Mouse (Mus musculus): ENCODE measurements at regions not wholly inside any gene's neighbourhood (a gene's known extent, or its start where the extent isn't known, plus 50 kb on each side); places are given as distances from the start of the nearest gene placed in this dataset.

DNA sequence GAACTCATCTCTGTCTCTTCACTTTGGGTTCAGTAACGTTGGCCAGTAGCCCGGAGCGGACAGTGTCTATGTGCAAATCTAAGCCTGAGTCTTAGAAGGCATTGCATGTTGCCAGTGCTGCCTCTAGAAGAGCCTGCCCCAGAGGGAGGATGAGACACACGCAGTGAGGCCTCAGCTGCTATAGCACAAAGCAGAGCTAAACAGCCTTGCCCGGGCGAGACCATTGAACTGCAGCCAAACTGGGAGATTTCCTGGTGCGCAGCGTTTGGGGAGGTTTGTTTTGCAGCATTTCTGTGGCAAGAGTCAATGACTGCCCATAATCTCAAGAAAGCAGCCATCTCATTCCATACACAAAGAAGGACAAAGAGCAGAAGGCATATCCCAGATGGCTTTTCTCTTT lies 164.0 kb downstream of the 3100002H09Rik start:
- DNase-seq (ENCODE audit: low read depth): no peak

DNA sequence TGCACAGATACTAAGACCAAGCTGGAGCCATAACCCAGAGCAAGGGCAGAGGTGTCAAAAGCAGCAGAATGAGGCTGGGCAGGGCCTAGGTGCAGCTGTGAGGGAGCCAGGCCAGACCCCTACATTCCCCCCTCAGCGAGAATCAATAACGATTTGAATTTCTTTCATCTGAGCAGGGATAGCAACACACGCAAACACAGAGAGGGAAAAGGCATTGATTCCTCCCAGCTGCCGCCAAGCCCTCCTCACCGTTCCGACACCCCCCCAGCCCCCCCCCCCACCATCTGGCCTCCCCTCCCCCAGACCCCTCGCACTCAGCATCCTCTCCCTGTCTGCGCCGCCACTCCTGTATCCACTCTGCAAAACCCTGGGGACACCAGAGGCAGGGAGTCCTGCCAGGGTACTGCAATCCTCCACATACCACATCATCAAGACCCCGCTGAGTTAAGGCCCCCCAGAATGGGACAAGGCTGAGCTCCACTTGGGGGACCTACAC lies 166.9 kb downstream of the 3100002H09Rik start:
- no peak for DNase-seq (ENCODE audit: low read depth)

DNA sequence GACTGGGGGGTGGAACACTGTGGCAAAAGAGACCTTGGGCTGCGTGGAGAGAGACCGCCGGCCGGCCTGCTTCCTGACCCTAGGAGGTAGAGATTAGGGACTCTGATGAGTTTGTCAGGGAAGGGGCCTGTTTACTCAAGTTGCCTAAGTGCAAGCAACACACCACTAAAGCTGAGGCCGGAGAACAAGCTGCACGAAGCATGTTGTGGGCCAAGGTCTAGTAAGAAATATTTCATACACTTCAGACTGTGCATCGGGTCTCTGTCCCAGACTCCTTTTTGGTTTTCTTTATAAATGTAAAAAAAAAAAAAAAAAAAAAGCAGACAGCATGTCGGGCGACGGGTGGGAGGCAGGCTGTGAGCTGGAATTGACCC lies 167.5 kb downstream of the 3100002H09Rik start:
- DNase-seq (ENCODE audit: low read depth): no peak

DNA sequence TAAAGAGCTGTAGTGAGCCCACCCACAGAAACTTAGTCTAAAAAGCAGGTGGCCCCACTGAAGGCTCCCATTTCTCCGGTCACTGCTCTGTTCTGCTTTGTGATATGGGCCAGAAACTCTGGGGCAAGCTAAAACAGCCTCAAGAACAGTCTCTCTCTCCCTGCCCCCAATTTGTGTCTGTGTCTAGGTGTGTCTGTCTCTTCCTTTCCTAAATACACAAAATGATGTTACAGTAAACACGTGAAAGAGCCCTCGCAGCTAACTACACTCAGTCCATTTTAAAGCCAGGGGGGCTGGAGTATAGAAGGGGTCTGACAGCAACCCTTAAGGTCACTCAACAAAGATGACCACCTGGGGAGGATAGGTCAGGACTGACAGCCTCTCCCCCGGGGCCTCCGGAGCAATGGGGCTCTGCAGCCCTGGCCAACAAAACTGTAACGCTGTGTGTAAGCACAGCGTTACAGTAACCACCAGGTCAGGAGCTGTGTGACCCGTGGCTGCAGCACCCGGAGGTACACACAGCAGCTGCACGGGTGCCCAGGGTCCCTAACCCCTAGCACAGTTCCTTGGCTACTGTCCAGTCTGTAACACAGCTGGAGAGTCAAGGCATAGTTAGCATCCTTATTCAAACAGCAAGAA lies 168.0 kb downstream of the 3100002H09Rik start:
- DNase-seq (ENCODE audit: low read depth): no peak

DNA sequence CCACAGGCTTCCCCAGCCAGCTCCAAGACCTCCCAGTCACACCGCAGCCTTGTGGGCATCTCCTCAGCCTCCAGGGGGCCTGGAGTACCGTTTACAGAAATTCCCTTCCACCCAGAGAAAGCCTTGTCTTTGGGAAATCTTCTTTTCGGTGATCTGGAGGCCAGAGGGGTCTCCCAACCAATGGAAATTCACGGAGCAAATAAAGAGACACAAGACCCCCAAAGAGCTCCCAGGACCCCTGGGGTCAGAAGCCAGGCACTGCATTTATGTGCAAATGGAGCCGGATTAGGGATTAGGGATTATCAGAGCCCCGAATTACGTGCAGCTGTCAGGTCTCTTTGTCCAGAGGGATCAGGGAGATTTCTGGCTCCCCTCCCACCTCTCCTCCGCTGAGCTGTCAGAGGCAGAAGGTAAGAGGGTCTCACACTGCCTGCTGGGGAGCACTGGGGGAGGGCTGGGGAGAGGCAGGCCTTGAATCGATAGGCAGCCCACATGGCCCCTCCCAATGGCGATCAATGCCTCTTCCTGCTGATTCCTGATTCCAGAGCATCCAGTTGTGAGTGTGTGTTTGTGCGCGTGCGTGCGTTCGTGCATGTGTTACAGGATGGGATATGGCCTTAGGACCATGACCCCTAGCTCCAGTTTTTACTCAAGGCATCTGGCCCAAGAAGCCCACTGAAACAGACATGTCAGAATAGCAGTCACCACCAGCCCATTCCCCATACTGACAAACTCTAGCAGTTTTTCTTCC lies 168.7 kb downstream of the 3100002H09Rik start:
- no peak for DNase-seq (ENCODE audit: low read depth)

GRCm38 (mm10) chr4:124435040-124435434 lies 175.6 kb downstream of the 3100002H09Rik start:
- DNase-seq (ENCODE audit: low read depth): no peak

DNA sequence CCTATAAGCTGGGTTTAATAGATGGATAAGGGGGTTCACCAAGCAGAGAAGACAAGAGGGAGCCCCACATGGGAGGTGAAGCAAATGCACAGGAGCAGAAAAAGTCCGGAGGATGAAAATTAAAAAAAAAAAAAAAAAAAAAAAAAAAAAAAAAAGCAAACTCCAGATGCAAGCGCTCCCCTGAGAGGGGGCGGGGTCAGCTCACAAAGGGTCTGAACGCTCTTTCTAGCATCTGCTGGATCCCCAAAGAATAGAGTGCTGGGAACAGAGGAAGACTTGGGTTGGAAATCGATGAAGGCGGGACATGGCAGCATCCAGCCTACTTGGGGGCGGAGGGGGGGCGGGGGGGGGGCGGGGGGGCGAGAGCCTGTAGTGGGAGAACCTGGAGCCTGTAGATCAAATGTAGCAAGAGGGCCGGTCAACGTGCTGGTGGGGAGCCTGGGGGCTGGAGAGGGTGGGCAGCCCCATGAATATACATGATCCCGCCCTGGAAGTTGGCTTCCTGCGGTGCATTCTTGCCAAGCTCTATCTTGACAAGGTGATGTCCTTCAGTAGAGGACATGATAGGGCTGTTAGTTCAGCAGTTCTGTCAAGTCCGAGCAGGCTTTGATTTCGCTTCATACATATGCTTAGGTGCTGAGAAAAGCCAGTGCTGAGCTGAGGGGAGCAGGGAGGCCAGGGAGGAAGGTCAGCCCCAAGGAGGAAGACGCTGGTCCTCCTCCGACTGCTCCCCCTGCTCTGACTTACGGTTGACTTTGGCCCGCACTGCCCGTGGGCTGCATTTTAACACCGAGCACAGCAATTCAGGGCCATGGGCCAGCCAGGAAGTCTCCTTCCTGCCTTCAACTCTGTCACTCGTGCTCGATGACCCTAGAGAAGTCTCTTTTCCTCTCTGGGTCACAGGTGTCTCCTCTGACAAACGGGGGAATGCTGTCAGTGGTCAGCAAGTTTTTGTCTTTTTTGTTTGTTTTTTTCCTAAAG lies 176.3 kb downstream of the 3100002H09Rik start:
- no peak for DNase-seq (ENCODE audit: low read depth)

DNA sequence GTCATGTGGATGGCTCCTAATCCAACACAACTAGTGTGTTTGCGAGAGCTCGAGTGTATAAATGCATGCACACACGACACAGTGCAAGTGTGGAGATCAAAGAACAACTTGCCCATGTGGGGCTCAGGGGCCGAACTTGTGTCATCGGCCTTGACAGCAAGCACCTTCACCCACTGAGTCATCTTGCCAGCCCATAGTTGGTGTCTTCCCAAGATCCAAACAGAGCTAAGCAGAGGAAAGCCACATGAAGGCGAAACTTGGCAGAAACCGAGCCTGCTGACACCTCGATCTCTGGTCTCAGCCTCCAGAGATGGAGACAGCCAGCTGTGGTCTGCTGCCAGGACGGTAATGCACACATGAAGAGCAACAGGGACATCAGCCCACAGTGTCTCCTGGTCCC lies 177.1 kb downstream of the 3100002H09Rik start:
- DNase-seq (ENCODE audit: low read depth): no peak

DNA sequence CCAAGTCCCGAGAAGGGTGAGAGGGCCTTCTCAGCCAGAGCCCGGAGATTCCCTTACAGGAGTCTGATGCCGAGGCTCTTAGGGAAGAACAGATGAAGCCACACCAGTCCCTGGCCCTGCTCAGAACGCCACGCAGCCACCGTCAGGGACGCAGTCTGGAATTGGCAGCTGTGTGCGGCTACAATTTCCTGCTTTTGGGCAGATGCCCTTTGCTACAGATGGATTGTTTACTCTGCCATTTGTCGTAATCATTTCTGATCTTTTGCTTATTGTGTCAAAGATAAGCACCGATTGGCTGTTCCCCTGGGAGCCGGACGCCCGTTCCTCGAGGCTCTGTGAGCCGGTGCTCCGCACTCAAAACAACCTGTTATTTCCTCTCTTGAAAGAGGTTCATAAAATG lies 179.4 kb downstream of the 3100002H09Rik start:
- DNase-seq (ENCODE audit: low read depth): no peak

DNA sequence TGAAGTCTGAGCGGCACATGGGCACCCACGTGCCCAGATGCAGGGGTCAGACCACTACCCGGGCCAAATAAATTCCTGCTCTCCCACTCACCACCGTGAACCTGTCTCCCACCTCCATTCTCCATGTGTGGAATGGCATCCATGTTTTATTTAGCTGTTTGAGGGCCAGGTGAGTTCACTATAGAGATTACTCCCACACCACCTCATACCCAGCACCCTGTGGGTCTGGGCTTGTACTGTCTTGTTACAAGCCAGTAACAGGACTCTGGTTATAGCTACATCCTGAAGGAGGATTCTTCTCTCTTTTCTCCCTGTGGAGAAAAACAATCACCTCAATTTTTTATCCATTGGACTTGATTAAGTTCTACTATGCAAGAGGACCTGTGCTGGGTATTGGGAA lies 181.8 kb downstream of the 3100002H09Rik start:
- DNase-seq (ENCODE audit: low read depth): no peak

GRCm38 (mm10) chr4:124422406-124422805 lies 188.2 kb downstream of the 3100002H09Rik start:
- DNase-seq (ENCODE audit: low read depth): no peak

DNA sequence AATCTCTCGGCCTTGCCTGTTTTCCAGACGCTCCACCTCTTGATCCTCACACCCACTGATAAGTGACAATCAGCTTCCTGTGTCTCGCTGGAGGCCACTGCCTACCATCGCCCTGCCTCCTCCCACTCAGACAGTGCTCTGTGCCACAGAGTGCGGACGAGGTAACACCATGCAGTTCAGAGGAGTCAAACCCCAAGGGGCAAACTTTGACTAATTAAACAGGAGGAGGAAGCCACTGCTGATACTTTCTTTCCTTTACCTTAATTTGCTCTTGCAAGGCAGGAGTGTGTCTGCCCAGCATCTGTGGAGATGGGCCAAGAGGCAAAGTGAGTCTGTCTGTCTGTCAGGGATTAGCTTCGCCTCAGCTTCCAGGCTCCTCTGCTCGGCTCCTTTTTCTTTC lies 192.2 kb downstream of the 3100002H09Rik start:
- no peak for DNase-seq (ENCODE audit: low read depth)

GRCm38 (mm10) chr4:124417176-124417575 lies 193.4 kb downstream of the 3100002H09Rik start:
- DNase-seq (ENCODE audit: low read depth): no peak

- no peak for DNase-seq (ENCODE audit: low read depth)
Observed at GRCm38 (mm10) chr4:124416266-124416665, 194.3 kb downstream of the 3100002H09Rik start.

GRCm38 (mm10) chr4:124414386-124414785 lies 196.2 kb downstream of the 3100002H09Rik start:
- no peak for DNase-seq (ENCODE audit: low read depth)

DNA sequence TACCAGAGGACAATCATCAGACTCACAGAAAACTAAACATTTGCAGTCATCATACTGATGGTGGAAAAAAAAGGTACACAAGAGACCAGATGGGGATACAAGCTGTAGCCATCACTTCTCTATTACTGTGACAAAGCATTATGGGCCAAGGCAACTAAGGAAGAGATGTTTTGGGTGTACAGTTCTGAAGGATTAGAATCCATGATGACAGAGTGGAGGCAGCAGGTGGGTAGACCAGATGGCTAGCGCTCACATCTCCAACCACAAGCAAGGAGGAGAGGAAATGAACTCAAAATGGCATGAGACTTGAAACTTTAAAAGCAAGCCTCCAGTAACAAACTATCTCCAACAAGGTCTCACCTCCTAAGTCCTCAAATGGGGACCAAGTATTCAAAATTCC lies 201.3 kb downstream of the 3100002H09Rik start:
- no peak for DNase-seq (ENCODE audit: low read depth)

- DNase-seq (ENCODE audit: low read depth): no peak
Observed at GRCm38 (mm10) chr4:124402075-124402474, 208.5 kb downstream of the 3100002H09Rik start.

DNA sequence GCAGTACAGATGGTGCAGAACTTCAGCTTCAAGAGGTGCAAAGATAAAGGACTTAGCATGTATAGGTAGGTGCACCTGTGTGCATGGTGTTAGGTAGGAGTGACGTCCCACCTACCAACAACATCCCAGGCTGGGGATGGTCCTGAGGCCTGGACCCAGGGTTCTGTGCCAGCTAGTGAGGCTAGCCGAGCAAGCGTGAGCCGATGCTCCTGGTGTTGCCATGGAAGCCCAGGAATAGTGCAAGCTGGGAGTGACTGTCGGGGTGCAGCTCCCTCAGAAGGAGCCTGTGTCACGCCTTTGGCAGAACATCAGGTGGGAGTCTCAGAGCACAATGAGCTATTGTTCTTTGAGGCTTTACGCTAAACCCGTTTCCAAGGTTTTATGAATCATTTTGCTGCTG lies 209.9 kb downstream of the 3100002H09Rik start:
- DNase-seq (ENCODE audit: low read depth): no peak

DNA sequence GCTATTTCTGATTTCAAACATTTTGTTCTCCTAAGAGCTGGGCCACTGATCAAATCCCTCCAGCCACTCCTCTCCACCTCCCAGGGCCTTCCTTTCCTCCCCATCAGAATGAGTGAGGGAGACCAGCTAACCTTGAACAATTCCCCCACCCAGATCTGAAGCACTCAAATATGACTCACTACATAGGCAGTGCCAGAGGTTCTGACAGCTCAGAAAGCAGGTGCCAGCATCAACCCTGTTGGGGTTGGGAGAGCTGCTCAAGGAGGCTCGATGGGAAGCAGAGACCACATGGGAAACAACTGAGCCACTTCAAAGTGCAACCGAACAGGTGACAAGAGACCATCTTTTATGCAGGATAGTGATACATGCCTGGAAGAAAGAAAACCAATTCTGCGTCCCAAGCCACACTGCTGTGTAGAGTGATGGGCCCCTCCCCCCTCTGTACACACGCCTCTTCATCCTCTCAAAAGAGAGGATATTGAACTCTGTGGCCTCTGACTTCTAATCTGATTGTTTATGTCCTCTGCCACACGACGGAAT lies 210.4 kb downstream of the 3100002H09Rik start:
- no peak for DNase-seq (ENCODE audit: low read depth)

GRCm38 (mm10) chr4:124398354-124398753 lies 212.2 kb downstream of the 3100002H09Rik start:
- no peak for DNase-seq (ENCODE audit: low read depth)

DNA sequence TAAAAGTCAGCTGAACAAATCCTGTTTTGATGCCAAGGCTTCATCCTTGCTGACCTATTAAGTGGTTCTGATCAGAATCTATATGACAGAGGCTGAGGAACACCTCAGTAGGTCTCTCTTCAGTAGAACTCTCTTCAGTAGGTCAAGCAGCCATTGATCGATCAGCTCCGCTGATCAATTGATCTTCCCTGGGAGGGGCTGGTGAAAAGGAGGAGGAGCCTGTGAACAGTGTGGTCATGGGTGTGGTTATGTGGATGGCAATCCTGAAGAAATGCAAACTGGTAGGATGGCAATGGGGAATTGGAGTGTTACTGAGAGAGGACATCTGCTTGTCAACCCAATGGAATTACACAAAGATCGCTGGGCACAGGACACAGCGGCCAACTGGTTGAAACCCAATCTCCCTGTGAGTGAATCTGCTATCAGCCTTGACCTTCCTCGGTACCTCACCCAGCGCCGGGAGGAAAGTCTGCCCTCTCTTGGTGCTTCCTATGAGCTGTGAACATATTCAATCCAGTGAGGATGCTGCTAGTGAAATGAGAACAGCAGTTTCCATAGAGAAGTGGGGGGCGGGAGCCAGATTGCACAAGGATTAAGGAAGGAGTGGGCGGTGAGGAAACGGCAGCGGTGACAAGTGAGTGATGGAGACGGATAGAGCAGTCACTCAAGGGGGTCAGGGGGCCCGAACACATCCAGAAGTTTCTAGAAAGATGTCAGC lies 213.9 kb downstream of the 3100002H09Rik start:
- no peak for DNase-seq (ENCODE audit: low read depth)

Measured in 416B (cell line).